Mouse (Mus musculus) heart, embryonic 16.5 days (tissue): ENCODE measurements around the gene Car3. TPM values are rescaled to one million over a fixed set of nuclear protein-coding genes. Genes with fewer than 3 reads are reported as not detected.

Experiments
- ATAC-seq: fragments of 200-750 bp; cut with Nextera tagmentation; replicated peaks from 2 replicates; pipeline ENCODE4 v1.8.0; 2017; ENCODE audit warnings: moderate number of reproducible peaks; ENCODE audit not compliant: insufficient read depth, low FRiP score; ENCODE audit errors: extremely low read depth
- H3K27ac ChIP-seq: fragments of 300-500 bp; sonication (generic); 2 replicates; pipeline ENCODE4 v1.5.1; 2014; ENCODE audit warnings: mild to moderate bottlenecking, low read length, control low read depth, moderate library complexity
- H3K27me3 ChIP-seq: fragments of 300-500 bp; sonication (generic); 2 replicates; pipeline ENCODE4 v1.6.1; 2014; ENCODE audit warnings: low read length, mixed read lengths; ENCODE audit not compliant: control insufficient read depth, insufficient read depth
- H3K36me3 ChIP-seq: fragments of 300-500 bp; sonication (generic); 2 replicates; pipeline ENCODE4 v1.6.1; 2014; ENCODE audit not compliant: control insufficient read depth, insufficient read depth
- H3K4me1 ChIP-seq: fragments of 300-500 bp; sonication (generic); 2 replicates; pipeline ENCODE4 v1.6.1; 2014; ENCODE audit warnings: low read length, mixed read lengths; ENCODE audit not compliant: control insufficient read depth, insufficient read depth
- H3K4me2 ChIP-seq: fragments of 300-500 bp; sonication (generic); 2 replicates; pipeline ENCODE4 v1.6.1; 2014; ENCODE audit warnings: low read depth, mild to moderate bottlenecking, control low read depth, low read length
- H3K4me3 ChIP-seq: fragments of 300-500 bp; sonication (generic); 2 replicates; pipeline ENCODE4 v1.5.1; 2014; ENCODE audit warnings: mild to moderate bottlenecking, control low read depth, low read length
- H3K9ac ChIP-seq: fragments of 300-500 bp; sonication (generic); 2 replicates; pipeline ENCODE4 v1.6.1; 2014; ENCODE audit warnings: low read length, control low read depth
- H3K9me3 ChIP-seq: fragments of 300-500 bp; sonication (generic); replicated peaks from 2 replicates; pipeline ENCODE4 v1.6.1; 2016; ENCODE audit warnings: low read length; ENCODE audit not compliant: control insufficient read depth
- WGBS: fragments of 180-500 bp; shearing (Covaris S2); extraction: QIAGEN DNeasy Blood & Tissue Kit; methylation state at CpG from one replicate; pipeline ENCODE4 v1.1.7; 2014; 5-methylcytosine and 5-hydroxymethylcytosine counted together
- polyA plus RNA-seq: library from polyadenylated mRNA; unstranded; fragments of >200 nt; fragmentation: Nextera tagmentation; extraction: Ambion mirVana; gene quantifications from 2 replicates; pipeline ENCODE4 v1.2.1, GENCODE M21; 2015

The Car3 gene
- polyA plus RNA-seq, 1 experiment from 2014 or later, result 9.1 TPM

- Histone ChIP-seq H3K9me3 (no peaks in the 10 kb centered on the region), H3K9ac (no peak overlapping the region), H3K4me2 (no peak overlapping the region), H3K36me3 (no peaks in the 10 kb centered on the region), H3K4me3 (no peak overlapping the region), H3K27me3 (no peaks in the 10 kb centered on the region), H3K27ac (no peak overlapping the region), H3K4me1 (peaks cover 9% of the 10 kb centered on the region)
- WGBS, result 73% methylated on average over 2 of the region's 2 CpGs
- ATAC-seq, result no peak
These were observed 2.6 kb downstream of the Car3 start for GRCm38 (mm10) chr3:14865941-14866340.

DNA sequence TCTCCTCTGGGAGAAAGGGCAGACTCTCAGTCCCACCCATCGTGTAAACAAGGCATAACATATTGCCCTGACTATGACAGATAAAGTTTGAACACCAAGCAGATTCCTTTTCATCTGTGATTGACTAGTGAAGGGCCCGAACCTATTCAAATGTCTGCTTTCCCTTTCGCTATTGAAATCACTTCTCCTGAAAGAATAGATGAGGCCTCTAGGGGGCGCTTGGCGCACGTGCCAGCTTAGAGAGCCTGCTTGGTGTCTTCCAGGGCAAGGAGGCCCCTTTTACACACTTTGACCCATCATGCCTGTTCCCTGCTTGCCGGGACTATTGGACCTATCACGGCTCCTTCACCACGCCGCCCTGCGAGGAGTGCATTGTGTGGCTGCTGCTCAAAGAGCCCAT, 6.5 kb downstream of the Car3 start:
- Histone ChIP-seq H3K9ac (peak overlapping the region; percentile 55; the same call in 1 of the 2 replicates), H3K36me3 (no peaks in the 10 kb centered on the region), H3K4me3 (peak overlapping the region; percentile 40), H3K4me2 (peak overlapping the region; percentile 59), H3K4me1 (no peaks in the 10 kb centered on the region), H3K27me3 (no peaks in the 10 kb centered on the region), H3K27ac (no peak overlapping the region), H3K9me3 (no peaks in the 10 kb centered on the region)
- no peak for ATAC-seq
- WGBS, result 20% methylated on average over 11 of the region's 11 CpGs

- H3K4me3 ChIP-seq, result no peak overlapping the region
- H3K9me3 ChIP-seq, result no peaks in the 10 kb centered on the region
- 14% methylated on average over 1 of the region's 1 CpGs for WGBS
- ATAC-seq, result no peak
- H3K9ac ChIP-seq, result no peak overlapping the region
- H3K4me2 ChIP-seq, result no peak overlapping the region
- no peaks in the 10 kb centered on the region for H3K4me1 ChIP-seq
- H3K27me3 ChIP-seq, result no peaks in the 10 kb centered on the region
- no peak overlapping the region for H3K27ac ChIP-seq
- no peaks in the 10 kb centered on the region for H3K36me3 ChIP-seq
These were observed 7.2 kb downstream of the Car3 start for GRCm38 (mm10) chr3:14870528-14870927.

- no peak overlapping the region for H3K4me3 ChIP-seq
- 45% methylated on average over 7 of the region's 7 CpGs for WGBS
- H3K9me3 ChIP-seq, result no peaks in the 10 kb centered on the region
- no peak overlapping the region for H3K9ac ChIP-seq
- H3K4me2 ChIP-seq, result no peak overlapping the region
- ATAC-seq, result no peak
- H3K27ac ChIP-seq, result no peak overlapping the region
- H3K27me3 ChIP-seq, result no peaks in the 10 kb centered on the region
- H3K4me1 ChIP-seq, result no peaks in the 10 kb centered on the region
- H3K36me3 ChIP-seq, result no peaks in the 10 kb centered on the region
These were observed 8.1 kb downstream of the Car3 start for GRCm38 (mm10) chr3:14871386-14871785.

GRCm38 (mm10) chr3:14874402-14875040, 11.2 kb downstream of the Car3 start:
- H3K27me3 ChIP-seq, result no peaks in the 10 kb centered on the region
- no peak overlapping the region for H3K4me3 ChIP-seq
- no peaks in the 10 kb centered on the region for H3K36me3 ChIP-seq
- no peak overlapping the region for H3K27ac ChIP-seq
- ATAC-seq, result no peak
- H3K4me1 ChIP-seq, result no peaks in the 10 kb centered on the region
- 29% methylated on average over 8 of the region's 8 CpGs for WGBS
- H3K4me2 ChIP-seq, result no peak overlapping the region
- no peak overlapping the region for H3K9ac ChIP-seq
- no peaks in the 10 kb centered on the region for H3K9me3 ChIP-seq

- Histone ChIP-seq H3K4me2 (no peak overlapping the region), H3K9me3 (no peaks in the 10 kb centered on the region), H3K9ac (no peak overlapping the region; the same call in 1 of the 2 replicates), H3K36me3 (no peaks in the 10 kb centered on the region), H3K27ac (no peak overlapping the region), H3K27me3 (no peaks in the 10 kb centered on the region), H3K4me3 (no peak overlapping the region), H3K4me1 (no peaks in the 10 kb centered on the region)
- 61% methylated on average over 9 of the region's 9 CpGs for WGBS
- no peak for ATAC-seq
These were observed 13.1 kb downstream of the Car3 start for GRCm38 (mm10) chr3:14876325-14876918.

GRCm38 (mm10) chr3:14877251-14877909, 14.1 kb downstream of the Car3 start:
- H3K27me3 ChIP-seq, result no peaks in the 10 kb centered on the region

GRCm38 (mm10) chr3:14878749-14879223, 15.5 kb downstream of the Car3 start:
- no peak overlapping the region for H3K4me2 ChIP-seq
- no peak overlapping the region for H3K4me3 ChIP-seq
- WGBS, result 59% methylated on average over 6 of the region's 6 CpGs
- H3K36me3 ChIP-seq, result no peaks in the 10 kb centered on the region
- H3K9ac ChIP-seq, result no peak overlapping the region
- no peak overlapping the region for H3K27ac ChIP-seq
- no peaks in the 10 kb centered on the region for H3K27me3 ChIP-seq
- H3K4me1 ChIP-seq, result no peaks in the 10 kb centered on the region
- ATAC-seq, result no peak
- H3K9me3 ChIP-seq, result no peaks in the 10 kb centered on the region

More at GRCm38 (mm10) chr3:14877251-14877909, 14.1 kb downstream of the Car3 start:
- no peak overlapping the region for H3K4me2 ChIP-seq
- whole genome bisulfite sequencing, result 55% methylated on average over 7 of the region's 7 CpGs
- H3K4me1 ChIP-seq, result no peaks in the 10 kb centered on the region
- no peaks in the 10 kb centered on the region for H3K9me3 ChIP-seq
- H3K27ac ChIP-seq, result no peak overlapping the region
- ATAC-seq, result no peak
- no peak overlapping the region for H3K4me3 ChIP-seq
- no peaks in the 10 kb centered on the region for H3K36me3 ChIP-seq
- H3K9ac ChIP-seq, result no peak overlapping the region

DNA sequence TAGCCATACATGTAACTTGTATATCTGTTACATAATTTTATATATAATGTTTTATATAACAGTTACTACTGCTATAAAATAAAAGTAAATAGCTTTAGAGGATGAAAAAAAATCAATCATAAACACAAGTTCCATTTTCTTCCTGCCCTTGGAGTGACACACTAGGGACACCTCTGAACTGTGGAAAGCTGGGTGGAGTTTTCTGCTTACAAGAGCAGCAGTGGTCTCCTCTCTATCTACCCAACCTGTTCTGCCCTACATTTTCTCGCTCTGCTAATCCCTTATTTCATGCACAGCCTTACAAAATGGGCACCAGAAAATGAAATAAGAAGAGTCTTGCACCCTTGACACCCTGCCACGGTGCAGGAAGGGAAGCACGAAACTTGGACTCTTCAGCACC, 16.0 kb downstream of the Car3 start:
- Histone ChIP-seq H3K27me3 (no peaks in the 10 kb centered on the region), H3K27ac (no peak overlapping the region), H3K9me3 (no peaks in the 10 kb centered on the region)

More for the DNA sequence above, 16.0 kb downstream of the Car3 start:
- Histone ChIP-seq H3K4me2 (no peak overlapping the region), H3K36me3 (no peaks in the 10 kb centered on the region), H3K4me1 (no peaks in the 10 kb centered on the region), H3K4me3 (no peak overlapping the region), H3K9ac (no peak overlapping the region)
- 65% methylated on average over 3 of the region's 3 CpGs for WGBS
- no peak for ATAC-seq
